8 mouse cellular contexts compared by ENCODE assay signal in the genomic region with DNA sequence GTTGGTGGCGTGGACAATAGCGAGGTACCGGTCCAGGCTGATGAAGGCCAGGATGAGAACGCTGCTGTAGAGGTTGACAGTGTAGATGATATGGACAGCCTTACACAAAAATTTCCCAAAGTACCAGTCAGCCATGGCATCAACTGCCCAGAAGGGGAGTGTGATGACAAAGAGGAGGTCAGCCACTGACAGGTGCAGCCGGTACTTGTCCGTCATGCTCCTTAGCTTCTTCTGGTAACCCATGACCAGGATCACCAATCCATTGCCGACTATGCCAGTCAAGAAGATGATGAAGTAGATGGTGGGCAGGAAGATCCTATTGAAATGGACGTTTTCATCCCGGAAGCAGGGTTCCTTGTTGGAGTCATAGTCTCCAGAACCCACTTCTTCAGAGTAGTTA. TPM values are rescaled to one million over a fixed set of nuclear protein-coding genes. Genes with fewer than 3 reads are reported as not detected.
DNase-seq lines count a peak whose midpoint lies in the region; ATAC-seq and TF ChIP-seq lines count a peak whose summit lies in the region.

No protein-coding gene starts in this region.

- H3K27me3 ChIP-seq in heart, embryonic 13.5 days (replicated peaks), result peaks cover 50% of the 10 kb centered on the region
- H3K27me3 ChIP-seq in heart, adult 2 months (ENCODE audit: control insufficient read depth, insufficient read depth, low read length), result no peaks in the 10 kb centered on the region
- no peaks in the 10 kb centered on the region for H3K27me3 ChIP-seq in megakaryocyte, embryonic 14.5 days (replicated peaks)
- peaks cover 8% of the 10 kb centered on the region; the same call in 1 of the 2 replicates for H3K27me3 ChIP-seq in midbrain, embryonic 10.5 days (ENCODE audit: low read depth, poor library complexity, severe bottlenecking)
- peaks cover 49% of the 10 kb centered on the region for H3K27me3 ChIP-seq in limb, embryonic 10.5 days (ENCODE audit: low read depth, poor library complexity, severe bottlenecking)

- 0 out of 2 replicates have a peak, but pooled peaks cover 3% of the 10 kb centered on the region for H3K36me3 ChIP-seq in heart, embryonic 13.5 days
- H3K36me3 ChIP-seq in heart, adult 2 months (ENCODE audit: control insufficient read depth, insufficient read depth, low read length), result no peaks in the 10 kb centered on the region
- peaks cover 26% of the 10 kb centered on the region for H3K36me3 ChIP-seq in megakaryocyte, embryonic 14.5 days (replicated peaks; ENCODE audit: low read length)
- peaks cover 25% of the 10 kb centered on the region for H3K36me3 ChIP-seq in midbrain, embryonic 10.5 days
- H3K36me3 ChIP-seq in limb, embryonic 10.5 days, result no peaks in the 10 kb centered on the region

- H3K4me1 ChIP-seq in heart, embryonic 13.5 days, result peaks cover 19% of the 10 kb centered on the region
- H3K4me1 ChIP-seq in heart, adult 2 months (ENCODE audit: control insufficient read depth, insufficient read depth, low read length), result no peaks in the 10 kb centered on the region
- H3K4me1 ChIP-seq in megakaryocyte, embryonic 14.5 days, result peaks cover 37% of the 10 kb centered on the region
- peaks cover 78% of the 10 kb centered on the region for H3K4me1 ChIP-seq in midbrain, embryonic 10.5 days
- peaks cover 28% of the 10 kb centered on the region for H3K4me1 ChIP-seq in limb, embryonic 10.5 days

- no peak for TF ChIP-seq CTCF in heart, adult 2 months (IDR thresholded peaks at IDR 0.05)

- no peaks in the 10 kb centered on the region for H3K9me3 ChIP-seq in heart, embryonic 13.5 days
- no peaks in the 10 kb centered on the region for H3K9me3 ChIP-seq in megakaryocyte, embryonic 14.5 days
- H3K9me3 ChIP-seq in midbrain, embryonic 10.5 days (replicated peaks), result no peaks in the 10 kb centered on the region
- no peaks in the 10 kb centered on the region for H3K9me3 ChIP-seq in limb, embryonic 10.5 days (replicated peaks)

- 0 out of 2 replicates have a peak overlapping the region, but pooled peaks have one; percentile 67 for H3K4me3 ChIP-seq in heart, embryonic 13.5 days
- no peak overlapping the region for H3K4me3 ChIP-seq in heart, adult 2 months
- peak overlapping the region; percentile 85 for H3K4me3 ChIP-seq in megakaryocyte, embryonic 14.5 days (replicated peaks)
- peak overlapping the region; percentile 71 for H3K4me3 ChIP-seq in midbrain, embryonic 10.5 days
- H3K4me3 ChIP-seq in limb, embryonic 10.5 days, result no peak overlapping the region

- H3K27ac ChIP-seq in heart, embryonic 13.5 days (replicated peaks), result no peak overlapping the region
- H3K27ac ChIP-seq in heart, adult 2 months, result no peak overlapping the region
- H3K27ac ChIP-seq in midbrain, embryonic 10.5 days (replicated peaks), result peak overlapping the region; percentile 98
- no peak overlapping the region for H3K27ac ChIP-seq in limb, embryonic 10.5 days

- intact Hi-C loops in heart, adult 2 months (cut with DNase I), result no loop called here

- no peak for DNase-seq in heart, adult 2 months
- peak; percentile 16 for DNase-seq in midbrain, embryonic 10.5 days (ENCODE audit: low spot score)
- no peak for DNase-seq in frontal cortex, postnatal 10 days (ENCODE audit: low spot score in 2 of 2)
- no peak for DNase-seq in limb, embryonic 10.5 days (ENCODE audit: low spot score)
- DNase-seq in urinary bladder, postnatal 14 days (ENCODE audit: low spot score), result no peak

- TF ChIP-seq EP300 in heart, adult 2 months (IDR thresholded peaks at IDR 0.05; ENCODE audit: insufficient read depth, low read depth, low read length), result no peak

- peak overlapping the region; percentile 97; the same call in 1 of the 2 replicates for H3K4me2 ChIP-seq in heart, embryonic 13.5 days

- TF ChIP-seq POLR2A in heart, adult 2 months (IDR thresholded peaks at IDR 0.05; ENCODE audit: insufficient read depth, low read depth, low read length), result no peak

- 91% methylated on average over 9 of the region's 9 CpGs for WGBS in heart, embryonic 13.5 days
- WGBS in heart, adult 2 months, result 89% methylated on average over 9 of the region's 9 CpGs
- 66% methylated on average over 9 of the region's 9 CpGs for WGBS in midbrain, embryonic 10.5 days
- 92% methylated on average over 9 of the region's 9 CpGs for WGBS in limb, embryonic 10.5 days

- ATAC-seq in heart, embryonic 13.5 days (ENCODE audit: extremely low read depth, insufficient number of reproducible peaks, low FRiP score, low TSS enrichment), result no peak
- ATAC-seq in megakaryocyte, adult 5-6 weeks (ENCODE audit: poor library complexity, severe bottlenecking), result no peak

- no peaks in the 10 kb centered on the region for H3K79me2 ChIP-seq in heart, adult 2 months (replicated peaks; ENCODE audit: control insufficient read depth, insufficient read depth, low read length)

- no peak overlapping the region for H3K9ac ChIP-seq in heart, embryonic 13.5 days
- H3K9ac ChIP-seq in heart, adult 2 months (ENCODE audit: low read depth, low read length), result no peak overlapping the region

RNA-seq across cellular contexts. Expression of gene Cxcr4, which starts 2.6 kb away (rescaled TPM):
- polyA plus RNA-seq in heart, embryonic 13.5 days (2015; fragmentation: Nextera tagmentation; extraction: Ambion mirVana), result 1.3 and 1.6 TPM in 2 replicates
- total RNA-seq in heart, adult 2 months (2021), result 1 to 10 TPM; 7.0 to 7.8 TPM
- 28.4 and 29.8 TPM in 2 replicates for polyA plus RNA-seq in heart, adult 2 months (2012; rRNA removed)
- 1.4 TPM in 1 of 2 replicates, not detected in the other for polyA plus RNA-seq in megakaryocyte, embryonic 14.5 days (2012; ENCODE audit: insufficient read depth, low replicate concordance)
- total RNA-seq in megakaryocyte, adult 5-6 weeks (2015), result 507 and 516 TPM in 2 replicates
- total RNA-seq in megakaryocyte, adult 5-6 weeks (2017), result 307 and 321 TPM in 2 replicates
- polyA plus RNA-seq in midbrain, embryonic 10.5 days (2016; fragmentation: Nextera tagmentation; extraction: Ambion mirVana), result 18.6 and 20.2 TPM in 2 replicates
- polyA plus RNA-seq in limb, embryonic 10.5 days (2016; fragmentation: Nextera tagmentation; extraction: Ambion mirVana), result 1.8 and 2.1 TPM in 2 replicates

Comparison
In these comparisons a context has a peak if more than half of its experiments do, and no peak if none do; other contexts are left out.
1. H3K4me3 ChIP-seq: peak in heart, embryonic 13.5 days (single experiment), megakaryocyte, embryonic 14.5 days (single experiment) and midbrain, embryonic 10.5 days (single experiment); none in heart, adult 2 months (single experiment) and limb, embryonic 10.5 days (single experiment).